Mouse (Mus musculus): ENCODE data around the gene Zc3hc1.

The Zc3hc1 gene

DNA sequence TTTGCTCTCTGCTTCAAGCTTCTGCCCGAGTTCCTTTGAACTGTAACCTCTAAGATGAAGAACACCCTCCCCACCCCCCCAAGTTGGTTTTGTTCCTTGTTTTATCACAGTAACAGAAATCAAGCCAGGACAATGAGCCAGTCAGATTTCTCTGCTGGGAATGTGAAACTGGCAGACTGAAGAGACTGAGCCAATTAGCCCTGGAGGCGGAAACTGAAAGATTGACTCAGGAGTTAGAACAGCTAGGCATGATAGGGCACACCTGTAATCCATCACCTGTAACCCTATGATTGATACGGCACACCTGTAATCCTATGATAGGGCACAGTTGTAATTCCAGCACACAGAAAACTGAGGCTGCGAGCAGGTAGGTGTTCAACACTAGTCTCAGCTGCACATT lies 58.6 kb downstream of the Zc3hc1 start:
- in situ Hi-C loops (cut with MboI; ENCODE audit: unreplicated experiment in 2 of 2): no loop called here

- in situ Hi-C loops (cut with MboI; ENCODE audit: unreplicated experiment in 2 of 2): no loop called here
These were observed 60.1 kb downstream of the Zc3hc1 start for GRCm38 (mm10) chr6:30330706-30331105.

GRCm38 (mm10) chr6:30325932-30326501 lies 64.8 kb downstream of the Zc3hc1 start:
- in situ Hi-C loops (cut with MboI; ENCODE audit: unreplicated experiment in 2 of 2): no loop called here

DNA sequence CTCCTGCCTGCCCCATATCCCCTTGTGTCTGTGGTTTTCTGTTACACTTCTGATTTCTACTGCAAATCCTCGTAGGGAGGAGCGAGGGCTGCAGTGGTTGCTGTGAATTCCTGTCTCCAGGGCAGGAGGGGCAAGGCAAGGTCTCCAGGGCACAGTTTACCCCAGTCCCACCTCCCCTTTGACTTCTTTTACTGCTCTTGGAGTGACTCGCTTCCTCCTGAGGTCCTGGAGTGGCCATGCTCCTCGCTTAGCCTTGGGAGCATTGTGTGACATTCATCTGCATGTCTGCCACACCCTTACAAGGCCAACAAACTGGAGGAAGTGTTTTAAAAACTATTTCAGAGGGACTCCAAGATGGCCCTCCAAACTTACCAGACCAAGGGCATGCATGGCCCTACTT lies 69.8 kb downstream of the Zc3hc1 start:
- in situ Hi-C loops (cut with MboI; ENCODE audit: unreplicated experiment in 2 of 2): no loop called here

- in situ Hi-C loops (cut with MboI; ENCODE audit: unreplicated experiment in 2 of 2): no loop called here
These were observed 71.6 kb downstream of the Zc3hc1 start for GRCm38 (mm10) chr6:30319216-30319615.

Measured in v-Abl transformed pro-B cells (cell line).